Mouse (Mus musculus): ENCODE measurements around the gene Mettl3. TPM values are rescaled to one million over a fixed set of nuclear protein-coding genes. Genes with fewer than 3 reads are reported as not detected.
A peak's percentile ranks its signal among the peaks of the same experiment; 100 is the strongest.

Mettl3 gene
- polyA plus RNA-seq, 1 experiment = 65.8 TPM

DNA sequence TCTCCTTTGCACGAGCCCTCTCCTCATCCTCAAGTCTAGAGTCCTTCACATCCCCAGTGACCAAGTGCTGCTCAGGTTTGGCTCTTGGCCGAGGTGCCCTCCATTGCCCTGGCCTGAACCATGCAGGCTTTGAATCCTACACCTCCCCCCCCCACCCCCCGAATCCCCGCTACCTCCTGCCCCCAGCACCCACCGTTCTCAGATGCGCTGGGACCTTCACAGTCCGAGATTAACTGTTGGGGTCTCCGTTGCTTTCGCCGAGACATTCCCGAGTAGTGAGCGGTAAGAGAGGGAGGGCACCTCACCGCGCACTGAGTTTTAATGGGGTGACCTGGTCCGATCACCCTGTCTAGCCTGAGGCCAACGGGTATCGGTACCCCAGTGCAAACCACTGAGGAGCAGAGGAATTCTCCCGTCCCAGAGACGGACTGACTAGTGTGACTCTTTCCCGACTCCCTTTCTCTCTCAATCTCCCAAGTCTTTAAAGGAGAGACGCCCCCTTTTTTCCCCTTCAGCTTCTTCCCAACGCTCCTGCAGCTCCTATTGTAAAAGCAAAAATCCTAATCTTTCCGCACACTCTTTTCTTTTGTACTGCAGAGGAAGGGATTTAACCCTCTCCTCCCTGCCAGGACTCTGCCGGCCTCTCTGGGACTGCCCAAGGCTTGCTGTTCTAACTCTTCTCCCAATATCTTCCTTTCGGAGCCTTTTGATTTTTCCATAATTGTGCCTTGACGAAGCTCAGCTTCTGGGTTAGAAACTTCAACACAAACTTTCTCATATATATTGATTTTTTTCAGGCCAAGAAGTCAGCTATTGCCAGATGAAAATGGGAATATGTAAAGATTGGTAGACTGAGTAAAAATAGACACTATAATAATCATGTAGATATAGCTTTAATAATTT lies 23.2 kb upstream of the Mettl3 start, which contains the start of gene Sall2:
Gene Sall2 (minus strand): TSS at position 853 of the 903 bp plus-strand sequence.
- peak within 1 kb of the TSS; percentile 14; the same call in 1 of the 2 replicates for H3K9ac ChIP-seq (ENCODE audit: low read depth, poor library complexity, severe bottlenecking)
- TF ChIP-seq EP300 (IDR thresholded peaks at IDR 0.05; ENCODE audit: insufficient read depth, low read depth, low read length) = no peak
- TF ChIP-seq POLR2A (IDR thresholded peaks at IDR 0.05; ENCODE audit: insufficient read depth, low read length) = no peak
- TF ChIP-seq CTCF (IDR thresholded peaks at IDR 0.05; ENCODE audit: low read depth, low read length) = no peak
- peaks cover 4% of the 10 kb centered on the region for H3K4me1 ChIP-seq (ENCODE audit: control insufficient read depth, insufficient read depth, low read length)
- H3K27me3 ChIP-seq (ENCODE audit: control insufficient read depth, insufficient read depth, low read length, poor library complexity, severe bottlenecking) = no peaks in the 10 kb centered on the region
- no peaks in the 10 kb centered on the region for H3K9me3 ChIP-seq (replicated peaks; ENCODE audit: control insufficient read depth, insufficient read depth, low read length, poor library complexity, severe bottlenecking)
- H3K4me3 ChIP-seq (ENCODE audit: low read depth, low read length) = peak within 1 kb of the TSS; percentile 70
- no peaks in the 10 kb centered on the region for H3K36me3 ChIP-seq (ENCODE audit: control insufficient read depth, insufficient read depth, low read length, poor library complexity, severe bottlenecking)
- no peak within 1 kb of the TSS for H3K27ac ChIP-seq (ENCODE audit: insufficient read depth, low read length)

GRCm38 (mm10) chr14:52327375-52327901 lies 22.5 kb upstream of the Mettl3 start:
- no peak for TF ChIP-seq EP300 (IDR thresholded peaks at IDR 0.05; ENCODE audit: insufficient read depth, low read depth, low read length)
- TF ChIP-seq POLR2A (IDR thresholded peaks at IDR 0.05; ENCODE audit: insufficient read depth, low read length) = no peak
- TF ChIP-seq CTCF (IDR thresholded peaks at IDR 0.05; ENCODE audit: low read depth, low read length) = no peak
- H3K4me3 ChIP-seq (ENCODE audit: low read depth, low read length) = no peak overlapping the region
- H3K27me3 ChIP-seq (ENCODE audit: control insufficient read depth, insufficient read depth, low read length, poor library complexity, severe bottlenecking) = no peaks in the 10 kb centered on the region
- no peak overlapping the region for H3K27ac ChIP-seq (ENCODE audit: insufficient read depth, low read length)
- no peaks in the 10 kb centered on the region for H3K36me3 ChIP-seq (ENCODE audit: control insufficient read depth, insufficient read depth, low read length, poor library complexity, severe bottlenecking)
- H3K9me3 ChIP-seq (replicated peaks; ENCODE audit: control insufficient read depth, insufficient read depth, low read length, poor library complexity, severe bottlenecking) = no peaks in the 10 kb centered on the region
- H3K4me1 ChIP-seq (ENCODE audit: control insufficient read depth, insufficient read depth, low read length) = peaks cover 4% of the 10 kb centered on the region
- H3K9ac ChIP-seq (ENCODE audit: low read depth, poor library complexity, severe bottlenecking) = peak overlapping the region; percentile 14; the same call in 1 of the 2 replicates

DNA sequence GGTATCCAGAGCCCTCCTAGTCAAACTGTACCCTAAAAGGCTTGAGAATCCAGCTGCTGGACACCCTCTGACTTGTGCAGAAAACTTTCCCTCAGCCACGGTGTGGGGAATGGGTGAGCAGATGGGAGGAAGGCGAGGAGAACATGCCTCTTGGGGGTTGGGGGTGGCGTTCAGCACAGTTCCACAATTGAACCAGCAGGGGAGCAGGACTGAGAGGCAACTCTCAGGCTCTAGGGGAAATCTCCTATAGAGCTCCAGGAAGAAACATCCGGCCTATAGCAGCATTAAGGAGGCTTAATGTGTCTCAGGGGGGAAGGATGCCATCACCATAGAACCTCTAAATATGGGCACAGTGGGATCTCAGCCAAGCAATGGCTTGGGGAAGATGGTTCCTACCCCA lies 21.0 kb upstream of the Mettl3 start:
- H3K4me3 ChIP-seq (ENCODE audit: low read depth, low read length) = no peak overlapping the region
- no peaks in the 10 kb centered on the region for H3K9me3 ChIP-seq (replicated peaks; ENCODE audit: control insufficient read depth, insufficient read depth, low read length, poor library complexity, severe bottlenecking)
- H3K4me1 ChIP-seq (ENCODE audit: control insufficient read depth, insufficient read depth, low read length) = peaks cover 2% of the 10 kb centered on the region
- no peak for TF ChIP-seq CTCF (IDR thresholded peaks at IDR 0.05; ENCODE audit: low read depth, low read length)
- 0 out of 2 replicates have a peak, but pooled peaks have one; percentile 44 for TF ChIP-seq EP300 (IDR thresholded peaks at IDR 0.05; ENCODE audit: insufficient read depth, low read depth, low read length)
- no peak for TF ChIP-seq POLR2A (IDR thresholded peaks at IDR 0.05; ENCODE audit: insufficient read depth, low read length)
- H3K36me3 ChIP-seq (ENCODE audit: control insufficient read depth, insufficient read depth, low read length, poor library complexity, severe bottlenecking) = no peaks in the 10 kb centered on the region
- no peak overlapping the region for H3K27ac ChIP-seq (ENCODE audit: insufficient read depth, low read length)
- no peaks in the 10 kb centered on the region for H3K27me3 ChIP-seq (ENCODE audit: control insufficient read depth, insufficient read depth, low read length, poor library complexity, severe bottlenecking)
- H3K9ac ChIP-seq (ENCODE audit: low read depth, poor library complexity, severe bottlenecking) = no peak overlapping the region

- Histone ChIP-seq H3K36me3 (ENCODE audit: control insufficient read depth, insufficient read depth, low read length, poor library complexity, severe bottlenecking) (no peaks in the 10 kb centered on the region), H3K9me3 (replicated peaks; ENCODE audit: control insufficient read depth, insufficient read depth, low read length, poor library complexity, severe bottlenecking) (no peaks in the 10 kb centered on the region), H3K27me3 (ENCODE audit: control insufficient read depth, insufficient read depth, low read length, poor library complexity, severe bottlenecking) (no peaks in the 10 kb centered on the region), H3K4me3 (ENCODE audit: low read depth, low read length) (no peak overlapping the region), H3K9ac (ENCODE audit: low read depth, poor library complexity, severe bottlenecking) (no peak overlapping the region), H3K4me1 (ENCODE audit: control insufficient read depth, insufficient read depth, low read length) (no peaks in the 10 kb centered on the region), H3K27ac (ENCODE audit: insufficient read depth, low read length) (no peak overlapping the region)
- TF ChIP-seq CTCF (IDR thresholded peaks at IDR 0.05; ENCODE audit: low read depth, low read length) = no peak
- TF ChIP-seq POLR2A (IDR thresholded peaks at IDR 0.05; ENCODE audit: insufficient read depth, low read length) = no peak
- TF ChIP-seq EP300 (IDR thresholded peaks at IDR 0.05; ENCODE audit: insufficient read depth, low read depth, low read length) = no peak
These were observed 14.4 kb upstream of the Mettl3 start for GRCm38 (mm10) chr14:52319361-52319760.

DNA sequence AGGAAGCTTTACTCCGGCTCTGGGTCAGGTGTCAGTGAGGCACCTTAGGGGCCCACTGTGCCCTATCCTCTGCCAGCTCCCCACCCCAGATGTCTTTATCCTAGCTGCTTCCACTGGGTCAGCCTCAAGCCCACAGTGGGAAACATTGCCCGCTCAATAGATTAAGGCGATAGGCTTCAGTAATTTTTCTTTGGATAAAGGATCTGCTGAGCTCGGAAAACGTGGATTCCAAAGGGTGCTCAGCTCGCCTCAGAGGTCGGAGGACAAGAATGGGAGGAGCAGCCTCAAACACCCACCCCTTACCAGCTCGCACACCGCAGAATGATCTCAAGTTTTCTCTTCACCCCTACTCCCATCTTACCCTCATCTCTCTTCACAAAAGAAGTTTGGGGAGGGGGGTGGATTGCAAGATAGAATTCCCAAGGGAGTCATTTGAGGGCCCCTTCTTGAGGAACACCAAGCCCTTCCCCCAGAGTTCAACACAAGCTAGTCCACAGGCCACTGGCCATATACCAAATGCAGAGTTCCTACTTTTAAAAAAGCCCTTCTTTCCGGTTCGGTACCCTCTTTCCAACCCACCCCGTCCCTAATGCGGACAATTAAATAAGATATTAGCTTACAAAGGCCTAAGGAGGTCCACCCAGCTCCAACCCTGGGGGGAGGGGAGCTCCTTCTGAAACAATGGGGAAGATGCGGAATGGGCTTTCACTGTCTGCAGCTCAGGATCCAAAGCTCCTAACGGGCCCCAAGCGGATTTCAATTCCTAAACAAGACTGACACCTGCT lies 11.7 kb upstream of the Mettl3 start:
- Histone ChIP-seq H3K36me3 (ENCODE audit: control insufficient read depth, insufficient read depth, low read length, poor library complexity, severe bottlenecking) (no peaks in the 10 kb centered on the region), H3K9me3 (replicated peaks; ENCODE audit: control insufficient read depth, insufficient read depth, low read length, poor library complexity, severe bottlenecking) (no peaks in the 10 kb centered on the region), H3K27ac (ENCODE audit: insufficient read depth, low read length) (peak overlapping the region; percentile 14; the same call in 1 of the 2 replicates), H3K9ac (ENCODE audit: low read depth, poor library complexity, severe bottlenecking) (peak overlapping the region; percentile 61), H3K4me3 (ENCODE audit: low read depth, low read length) (peak overlapping the region; percentile 78), H3K4me1 (ENCODE audit: control insufficient read depth, insufficient read depth, low read length) (no peaks in the 10 kb centered on the region), H3K27me3 (ENCODE audit: control insufficient read depth, insufficient read depth, low read length, poor library complexity, severe bottlenecking) (no peaks in the 10 kb centered on the region)
- TF ChIP-seq EP300 (IDR thresholded peaks at IDR 0.05; ENCODE audit: insufficient read depth, low read depth, low read length) (no peak), CTCF (IDR thresholded peaks at IDR 0.05; ENCODE audit: low read depth, low read length) (no peak), POLR2A (IDR thresholded peaks at IDR 0.05; ENCODE audit: insufficient read depth, low read length) (no peak)
